Mouse (Mus musculus): ENCODE data around the gene Mta1. TPM values are rescaled to one million over a fixed set of nuclear protein-coding genes. Genes with fewer than 3 reads are reported as not detected.

Mta1 gene
- polyA plus RNA-seq, 1 experiment from 2014 or later, result 11.3 TPM

DNA sequence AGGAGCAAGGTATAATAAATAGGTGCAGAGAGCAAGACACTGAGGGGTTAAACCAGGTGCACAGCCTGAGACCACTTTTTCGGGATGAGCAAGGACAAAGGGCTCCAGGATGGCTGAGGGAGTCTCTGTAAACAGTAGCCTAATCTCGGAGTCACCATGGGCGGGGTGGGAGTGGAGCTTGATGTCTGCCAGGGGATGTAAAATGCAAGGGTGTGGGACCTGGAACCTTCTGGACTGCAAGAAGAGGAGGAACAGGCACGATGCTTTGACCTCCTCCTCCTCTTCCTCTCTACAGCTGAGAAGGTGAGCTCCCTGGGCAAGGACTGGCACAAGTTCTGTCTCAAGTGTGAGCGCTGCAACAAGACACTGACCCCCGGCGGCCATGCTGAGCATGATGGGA lies 45.1 kb downstream of the Mta1 start:
- H3K36me3 ChIP-seq, result peaks cover 31% of the 10 kb centered on the region
- peak overlapping the region; percentile 94 for H3K9ac ChIP-seq
- no peaks in the 10 kb centered on the region for H3K27me3 ChIP-seq (replicated peaks)
- no peaks in the 10 kb centered on the region for H3K9me3 ChIP-seq (replicated peaks)
- ATAC-seq (ENCODE audit: insufficient number of reproducible peaks, low FRiP score), result no peak
- peaks cover 76% of the 10 kb centered on the region for H3K4me1 ChIP-seq (replicated peaks)
- H3K4me2 ChIP-seq, result peak overlapping the region; percentile 83
- WGBS, result 37% methylated on average over 7 of the region's 7 CpGs
- H3K4me3 ChIP-seq, result peak overlapping the region; percentile 80
- peak overlapping the region; percentile 97 for H3K27ac ChIP-seq (ENCODE audit: poor library complexity, severe bottlenecking)

GRCm38 (mm10) chr12:113144001-113144756 lies 46.1 kb downstream of the Mta1 start:
- no peak for ATAC-seq (ENCODE audit: insufficient number of reproducible peaks, low FRiP score)
- Histone ChIP-seq H3K4me3 (peak overlapping the region; percentile 9; the same call in 1 of the 2 replicates), H3K4me2 (peak overlapping the region; percentile 83), H3K4me1 (replicated peaks) (peaks cover 76% of the 10 kb centered on the region), H3K27ac (ENCODE audit: poor library complexity, severe bottlenecking) (peak overlapping the region; percentile 97), H3K27me3 (replicated peaks) (no peaks in the 10 kb centered on the region), H3K9me3 (replicated peaks) (no peaks in the 10 kb centered on the region), H3K36me3 (peaks cover 31% of the 10 kb centered on the region), H3K9ac (peak overlapping the region; percentile 94)
- WGBS, result 74% methylated on average over 20 of the region's 20 CpGs

GRCm38 (mm10) chr12:113144886-113145285 lies 46.8 kb downstream of the Mta1 start:
- Histone ChIP-seq H3K4me1 (replicated peaks) (peaks cover 74% of the 10 kb centered on the region), H3K27ac (ENCODE audit: poor library complexity, severe bottlenecking) (peak overlapping the region; percentile 97), H3K4me3 (no peak overlapping the region), H3K36me3 (peaks cover 31% of the 10 kb centered on the region), H3K9ac (peak overlapping the region; percentile 22; the same call in 1 of the 2 replicates), H3K9me3 (replicated peaks) (no peaks in the 10 kb centered on the region), H3K27me3 (replicated peaks) (no peaks in the 10 kb centered on the region), H3K4me2 (peak overlapping the region; percentile 14; the same call in 1 of the 2 replicates)
- WGBS, result 86% methylated on average over 16 of the region's 16 CpGs
- no peak for ATAC-seq (ENCODE audit: insufficient number of reproducible peaks, low FRiP score)

- Histone ChIP-seq H3K36me3 (peaks cover 31% of the 10 kb centered on the region), H3K27ac (ENCODE audit: poor library complexity, severe bottlenecking) (peak overlapping the region; percentile 97), H3K9ac (no peak overlapping the region), H3K27me3 (replicated peaks) (no peaks in the 10 kb centered on the region), H3K9me3 (replicated peaks) (no peaks in the 10 kb centered on the region), H3K4me1 (replicated peaks) (peaks cover 81% of the 10 kb centered on the region), H3K4me3 (no peak overlapping the region), H3K4me2 (no peak overlapping the region)
- ATAC-seq (ENCODE audit: insufficient number of reproducible peaks, low FRiP score), result no peak
- WGBS, result 75% methylated on average over 5 of the region's 5 CpGs
Measured at GRCm38 (mm10) chr12:113145591-113145990, 47.5 kb downstream of the Mta1 start.

DNA sequence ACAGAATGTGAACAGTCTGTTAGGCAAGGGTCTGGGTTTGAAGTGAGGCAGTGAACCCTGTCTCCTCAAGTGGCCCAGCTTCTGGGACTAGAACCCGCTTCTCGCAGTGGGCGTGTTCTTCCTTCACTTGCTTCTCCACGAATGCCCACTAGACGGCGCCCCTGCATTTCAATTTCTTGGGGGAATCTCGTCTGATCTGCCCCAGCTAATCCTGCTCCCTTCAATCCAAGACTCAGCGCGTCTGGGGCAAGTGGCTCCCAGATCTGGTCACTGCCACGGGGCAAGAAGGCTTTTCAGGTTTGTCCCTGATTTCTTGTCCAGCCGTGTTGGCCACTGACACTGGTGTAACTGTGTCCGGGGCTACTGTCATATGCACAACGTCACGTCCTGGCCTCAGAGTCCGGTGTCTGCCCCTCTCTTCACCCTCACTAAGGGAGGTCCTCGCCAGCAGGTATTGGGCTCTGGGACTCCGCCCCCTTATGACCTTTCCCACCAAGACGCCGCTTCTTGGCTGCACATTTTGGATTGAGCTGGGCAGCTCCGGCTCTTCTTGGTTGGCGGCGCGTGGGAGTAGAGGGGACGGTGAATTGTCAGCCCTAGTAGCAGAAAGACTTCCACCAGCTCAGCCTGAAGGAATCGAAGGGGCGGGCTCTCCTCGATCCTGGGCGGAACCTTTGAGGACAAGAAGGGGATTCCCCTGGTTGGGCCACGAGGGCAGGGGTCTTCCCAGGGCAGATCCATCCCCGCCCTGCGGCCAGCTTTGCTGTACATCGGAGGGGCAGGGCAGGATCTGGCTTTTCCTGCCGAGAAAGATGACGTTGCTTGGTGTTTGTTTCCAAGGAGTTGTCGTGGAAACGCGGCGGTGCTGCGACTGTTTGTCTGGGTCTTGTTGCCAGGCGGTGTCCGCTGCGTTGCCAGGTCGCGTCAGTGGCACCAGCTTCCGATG lies 48.3 kb downstream of the Mta1 start, which contains the start of gene Crip1:
Crip1 (plus strand) TSS at position 205 of the 946 bp plus-strand sequence.
- peak within 1 kb of the TSS; percentile 22 for H3K9ac ChIP-seq
- H3K27me3 ChIP-seq (replicated peaks), result no peaks in the 10 kb centered on the region
- H3K4me1 ChIP-seq (replicated peaks), result peaks cover 89% of the 10 kb centered on the region
- 11% methylated on average over 45 of the region's 45 CpGs for WGBS
- peak within 1 kb of the TSS; percentile 10 for H3K4me3 ChIP-seq
- peaks cover 31% of the 10 kb centered on the region for H3K36me3 ChIP-seq
- H3K9me3 ChIP-seq (replicated peaks), result no peaks in the 10 kb centered on the region
- H3K27ac ChIP-seq (ENCODE audit: poor library complexity, severe bottlenecking), result peak within 1 kb of the TSS; percentile 97
- peak within 1 kb of the TSS; percentile 51 for H3K4me2 ChIP-seq
- peak; percentile 5 for ATAC-seq (ENCODE audit: insufficient number of reproducible peaks, low FRiP score)

DNA sequence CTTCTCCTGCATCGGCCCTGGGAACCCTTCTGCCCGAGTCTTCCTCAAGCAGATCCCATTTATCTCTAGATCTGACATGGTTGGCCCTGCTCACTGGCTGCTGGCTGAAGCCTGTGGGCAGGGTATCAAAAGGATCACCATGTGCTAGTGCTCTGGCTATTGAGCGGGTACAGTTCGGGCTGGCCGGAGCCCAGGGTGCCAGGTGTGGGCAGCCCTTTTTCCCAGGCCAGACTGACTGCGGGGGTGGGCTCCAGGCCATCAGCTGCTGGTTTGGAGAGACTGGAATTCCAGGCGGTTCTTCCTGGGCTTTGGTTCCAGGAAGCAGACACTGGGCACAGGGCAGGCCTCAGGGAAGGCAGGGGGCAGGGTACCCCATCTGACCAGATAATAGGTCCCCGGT lies 49.4 kb downstream of the Mta1 start:
- H3K4me2 ChIP-seq, result no peak overlapping the region
- H3K27me3 ChIP-seq (replicated peaks), result no peaks in the 10 kb centered on the region
- H3K4me1 ChIP-seq (replicated peaks), result peaks cover 93% of the 10 kb centered on the region
- H3K36me3 ChIP-seq, result peaks cover 31% of the 10 kb centered on the region
- ATAC-seq (ENCODE audit: insufficient number of reproducible peaks, low FRiP score), result no peak
- H3K9me3 ChIP-seq (replicated peaks), result no peaks in the 10 kb centered on the region
- H3K27ac ChIP-seq (ENCODE audit: poor library complexity, severe bottlenecking), result peak overlapping the region; percentile 63; the same call in 1 of the 2 replicates
- no peak overlapping the region for H3K9ac ChIP-seq
- H3K4me3 ChIP-seq, result no peak overlapping the region
- 69% methylated on average over 8 of the region's 8 CpGs for WGBS

GRCm38 (mm10) chr12:113148381-113149035 lies 50.4 kb downstream of the Mta1 start:
- 30% methylated on average over 16 of the region's 16 CpGs for WGBS
- Histone ChIP-seq H3K27ac (ENCODE audit: poor library complexity, severe bottlenecking) (0 out of 2 replicates have a peak overlapping the region, but pooled peaks have one; percentile 12), H3K9ac (no peak overlapping the region), H3K9me3 (replicated peaks) (no peaks in the 10 kb centered on the region), H3K27me3 (replicated peaks) (no peaks in the 10 kb centered on the region), H3K4me1 (replicated peaks) (peaks cover 95% of the 10 kb centered on the region), H3K4me3 (no peak overlapping the region), H3K4me2 (peak overlapping the region; percentile 10; the same call in 1 of the 2 replicates), H3K36me3 (peaks cover 26% of the 10 kb centered on the region)
- no peak for ATAC-seq (ENCODE audit: insufficient number of reproducible peaks, low FRiP score)

DNA sequence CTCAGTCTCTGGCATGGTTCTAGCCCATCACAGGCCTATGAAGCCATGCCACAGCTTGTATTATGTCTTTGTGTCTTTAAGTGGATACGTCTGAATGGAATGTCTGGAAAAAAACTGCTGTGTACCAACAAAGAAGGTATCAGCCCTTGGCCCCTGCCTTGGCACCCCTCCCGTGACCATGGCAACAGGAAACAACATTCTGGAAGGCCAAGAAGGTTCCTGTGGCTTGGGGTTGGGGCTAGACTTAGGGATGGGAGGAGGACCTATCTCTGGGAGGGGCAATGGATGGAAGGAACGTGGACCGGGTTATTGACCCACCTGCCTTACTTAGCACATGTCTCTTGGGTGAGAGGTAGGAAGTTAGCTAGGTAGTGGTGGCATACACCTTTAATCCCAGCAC lies 51.3 kb downstream of the Mta1 start:
- Histone ChIP-seq H3K27ac (ENCODE audit: poor library complexity, severe bottlenecking) (no peak overlapping the region), H3K4me1 (replicated peaks) (peaks cover 93% of the 10 kb centered on the region), H3K4me3 (no peak overlapping the region), H3K9me3 (replicated peaks) (no peaks in the 10 kb centered on the region), H3K27me3 (replicated peaks) (no peaks in the 10 kb centered on the region), H3K4me2 (no peak overlapping the region), H3K9ac (no peak overlapping the region), H3K36me3 (peaks cover 22% of the 10 kb centered on the region)
- no peak for ATAC-seq (ENCODE audit: insufficient number of reproducible peaks, low FRiP score)
- WGBS, result 68% methylated on average over 4 of the region's 4 CpGs

DNA sequence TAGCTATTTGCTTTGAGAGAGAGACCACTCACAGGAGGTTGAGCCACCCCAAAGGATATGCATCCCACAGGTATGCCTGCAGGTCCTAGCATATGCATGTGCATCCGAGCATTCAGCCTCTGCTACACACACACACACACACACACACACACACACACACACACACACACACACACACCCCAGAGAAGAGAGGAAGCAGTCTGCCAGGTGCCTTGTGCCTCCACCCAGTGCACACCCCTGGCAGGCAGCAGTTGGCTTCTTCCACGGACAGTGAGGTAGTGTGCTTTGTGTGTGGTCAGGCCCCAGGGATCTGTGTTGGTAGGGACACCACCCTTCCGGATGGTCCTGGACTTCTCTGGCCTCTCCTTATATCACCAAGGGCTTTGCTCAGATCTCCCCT lies 51.8 kb downstream of the Mta1 start:
- Histone ChIP-seq H3K27ac (ENCODE audit: poor library complexity, severe bottlenecking) (no peak overlapping the region), H3K4me1 (replicated peaks) (peaks cover 93% of the 10 kb centered on the region), H3K4me2 (no peak overlapping the region), H3K4me3 (no peak overlapping the region), H3K9ac (no peak overlapping the region), H3K27me3 (replicated peaks) (no peaks in the 10 kb centered on the region), H3K9me3 (replicated peaks) (no peaks in the 10 kb centered on the region), H3K36me3 (peaks cover 17% of the 10 kb centered on the region)
- 84% methylated on average over 3 of the region's 3 CpGs for WGBS
- ATAC-seq (ENCODE audit: insufficient number of reproducible peaks, low FRiP score), result no peak

DNA sequence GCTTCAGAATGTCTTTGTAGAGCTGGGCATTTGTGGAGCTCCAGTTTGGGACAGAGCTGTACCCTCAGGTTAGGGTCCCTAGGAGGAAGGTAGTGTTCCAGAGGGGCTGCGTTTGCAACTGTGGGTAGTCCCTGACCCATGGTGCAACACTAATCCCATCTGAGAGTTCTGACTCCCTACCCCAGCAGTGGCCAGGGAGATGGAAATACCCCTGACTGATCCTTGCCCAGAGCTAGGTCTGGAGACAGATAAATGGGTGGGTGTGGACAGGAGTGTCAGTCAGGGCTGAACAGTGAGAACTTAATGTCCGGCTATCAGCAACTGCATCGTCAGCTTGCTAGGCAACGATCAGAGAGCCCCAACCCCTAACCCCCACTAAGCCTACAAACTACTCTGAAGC lies 52.5 kb downstream of the Mta1 start:
- H3K27ac ChIP-seq (ENCODE audit: poor library complexity, severe bottlenecking), result no peak overlapping the region
- peaks cover 91% of the 10 kb centered on the region for H3K4me1 ChIP-seq (replicated peaks)
- peaks cover 10% of the 10 kb centered on the region for H3K36me3 ChIP-seq
- no peak overlapping the region for H3K4me2 ChIP-seq
- H3K9ac ChIP-seq, result no peak overlapping the region
- no peaks in the 10 kb centered on the region for H3K9me3 ChIP-seq (replicated peaks)
- no peak overlapping the region for H3K4me3 ChIP-seq
- no peaks in the 10 kb centered on the region for H3K27me3 ChIP-seq (replicated peaks)
- no peak for ATAC-seq (ENCODE audit: insufficient number of reproducible peaks, low FRiP score)
- WGBS, result 41% methylated on average over 4 of the region's 4 CpGs

Data from heart, embryonic 12.5 days (tissue).